Mouse (Mus musculus): ENCODE results near the gene Hist1h2ao.
"Not testable (repeated sequence)": the region's sequence is repeated elsewhere in the genome, so short reads cannot be mapped to it uniquely, and the experiment has no call there.

GRCm38 (mm10) chr13:21782361-21783254 is 27.7 kb upstream of the Hist1h2ao start:
- TF ChIP-seq POLR2A (IDR thresholded peaks at IDR 0.05; ENCODE audit: extremely low read depth, insufficient read depth, low read length): 0 out of 2 replicates have a peak, but pooled peaks have one; percentile 42
- not testable (repeated sequence) for TF ChIP-seq CTCF (IDR thresholded peaks at IDR 0.05; ENCODE audit: low read depth, low read length)
